Mouse (Mus musculus) midbrain, embryonic 11.5 days (tissue): ENCODE results near the gene St8sia1. TPM values are rescaled to one million over a fixed set of nuclear protein-coding genes. Genes with fewer than 3 reads are reported as not detected.

Experiments
- ATAC-seq: fragments of 200-750 bp; cut with Nextera tagmentation; 2 replicates; pipeline ENCODE4 v1.8.0; 2017; ENCODE audit warnings: moderate TSS enrichment, moderate library complexity; ENCODE audit not compliant: low FRiP score
- DNase-seq: peaks from one replicate; pipeline ENCODE4 v3.0.0; 2015; ENCODE audit warnings: low spot score; ENCODE audit errors: missing footprints
- H3K27ac ChIP-seq: fragments of 300-500 bp; sonication (generic); 2 replicates; pipeline ENCODE4 v1.5.1; 2014; ENCODE audit warnings: low read depth, low read length
- H3K27me3 ChIP-seq: fragments of 300-500 bp; sonication (generic); 2 replicates; pipeline ENCODE4 v1.6.1; 2014; ENCODE audit warnings: mild to moderate bottlenecking, low read length, moderate library complexity, mixed read lengths; ENCODE audit not compliant: control insufficient read depth, insufficient read depth
- H3K36me3 ChIP-seq: fragments of 300-500 bp; sonication (generic); 2 replicates; pipeline ENCODE4 v1.6.1; 2014; ENCODE audit warnings: mild to moderate bottlenecking, low read length, moderate library complexity, mixed read lengths; ENCODE audit not compliant: control insufficient read depth, insufficient read depth
- H3K4me1 ChIP-seq: fragments of 300-500 bp; sonication (generic); 2 replicates; pipeline ENCODE4 v1.6.1; 2014; ENCODE audit warnings: low read length; ENCODE audit not compliant: control insufficient read depth, insufficient read depth
- H3K4me2 ChIP-seq: fragments of 300-500 bp; sonication (generic); 2 replicates; pipeline ENCODE4 v1.6.1; 2014; ENCODE audit warnings: mild to moderate bottlenecking, moderate library complexity
- H3K4me3 ChIP-seq: fragments of 300-500 bp; sonication (generic); 2 replicates; pipeline ENCODE4 v1.5.1; 2014; ENCODE audit warnings: low read depth, low read length
- H3K9ac ChIP-seq: fragments of 300-500 bp; sonication (generic); 2 replicates; pipeline ENCODE4 v1.6.1; 2014; ENCODE audit warnings: low read length
- H3K9me3 ChIP-seq: fragments of 300-500 bp; sonication (generic); 2 replicates; pipeline ENCODE4 v1.6.1; 2016; ENCODE audit warnings: low read length; ENCODE audit not compliant: control insufficient read depth
- WGBS: fragments of 180-500 bp; shearing (Covaris S2); extraction: QIAGEN DNeasy Blood & Tissue Kit; methylation state at CpG from one replicate; pipeline ENCODE4 v1.1.7; 2014; 5-methylcytosine and 5-hydroxymethylcytosine counted together
- polyA plus RNA-seq: library from polyadenylated mRNA; unstranded; fragments of >200 nt; fragmentation: Nextera tagmentation; extraction: Ambion mirVana; gene quantifications from 2 replicates; pipeline ENCODE4 v1.2.1, GENCODE M21; 2014

Gene St8sia1
- polyA plus RNA-seq, 1 experiment from 2014 or later: 3.8 TPM

GRCm38 (mm10) chr6:142951564-142952308, 12.5 kb downstream of the St8sia1 start:
- no peak for ATAC-seq
- 89% methylated on average over 7 of the region's 7 CpGs for WGBS
- H3K4me1 ChIP-seq: no peaks in the 10 kb centered on the region
- no peak overlapping the region for H3K4me2 ChIP-seq
- DNase-seq: no peak
- H3K27ac ChIP-seq: no peak overlapping the region
- no peak overlapping the region for H3K4me3 ChIP-seq
- H3K27me3 ChIP-seq: no peaks in the 10 kb centered on the region
- H3K9ac ChIP-seq: no peak overlapping the region
- H3K36me3 ChIP-seq: no peaks in the 10 kb centered on the region
- H3K9me3 ChIP-seq: no peaks in the 10 kb centered on the region

GRCm38 (mm10) chr6:142950354-142950753, 13.9 kb downstream of the St8sia1 start:
- Histone ChIP-seq H3K9me3 (no peaks in the 10 kb centered on the region), H3K4me2 (no peak overlapping the region), H3K36me3 (no peaks in the 10 kb centered on the region), H3K4me1 (no peaks in the 10 kb centered on the region), H3K27ac (no peak overlapping the region), H3K9ac (no peak overlapping the region), H3K27me3 (no peaks in the 10 kb centered on the region), H3K4me3 (no peak overlapping the region)
- peak; percentile 80 for DNase-seq
- no peak for ATAC-seq
- 84% methylated on average over 11 of the region's 11 CpGs for WGBS

GRCm38 (mm10) chr6:142948955-142949357, 15.3 kb downstream of the St8sia1 start:
- ATAC-seq (no peak; the same call in 1 of the 2 replicates), DNase-seq (peak; percentile 47)
- Histone ChIP-seq H3K36me3 (no peaks in the 10 kb centered on the region), H3K9me3 (no peaks in the 10 kb centered on the region), H3K4me3 (no peak overlapping the region), H3K9ac (no peak overlapping the region), H3K27ac (no peak overlapping the region), H3K27me3 (no peaks in the 10 kb centered on the region), H3K4me2 (no peak overlapping the region), H3K4me1 (no peaks in the 10 kb centered on the region)
- WGBS: 84% methylated on average over 5 of the region's 5 CpGs

DNA sequence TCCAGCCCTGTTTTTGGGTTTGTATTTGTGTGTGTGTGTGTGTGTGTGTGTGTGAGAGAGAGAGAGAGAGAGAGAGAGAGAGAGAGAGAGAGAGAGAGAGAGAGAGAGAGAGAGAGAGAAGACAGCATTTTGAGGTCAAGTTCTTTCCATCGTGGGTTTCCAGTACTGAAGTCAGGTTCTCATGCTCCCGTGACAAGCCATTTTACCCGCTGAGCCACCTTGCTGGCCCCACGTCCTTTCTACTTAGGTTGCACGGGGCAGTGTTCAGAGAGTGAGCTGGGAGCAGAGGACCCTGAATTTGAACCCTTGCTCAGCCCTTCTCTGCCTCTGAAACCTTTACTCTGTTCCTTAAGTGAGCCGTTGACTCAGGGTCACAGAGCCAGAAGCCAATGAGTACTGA, 17.2 kb downstream of the St8sia1 start:
- H3K4me3 ChIP-seq: no peak overlapping the region
- no peaks in the 10 kb centered on the region for H3K4me1 ChIP-seq
- H3K4me2 ChIP-seq: no peak overlapping the region
- H3K27me3 ChIP-seq: no peaks in the 10 kb centered on the region
- H3K27ac ChIP-seq: no peak overlapping the region
- 88% methylated on average over 6 of the region's 6 CpGs for WGBS
- ATAC-seq (no peak), DNase-seq (no peak)
- H3K36me3 ChIP-seq: no peaks in the 10 kb centered on the region
- H3K9me3 ChIP-seq: no peaks in the 10 kb centered on the region
- no peak overlapping the region for H3K9ac ChIP-seq

DNA sequence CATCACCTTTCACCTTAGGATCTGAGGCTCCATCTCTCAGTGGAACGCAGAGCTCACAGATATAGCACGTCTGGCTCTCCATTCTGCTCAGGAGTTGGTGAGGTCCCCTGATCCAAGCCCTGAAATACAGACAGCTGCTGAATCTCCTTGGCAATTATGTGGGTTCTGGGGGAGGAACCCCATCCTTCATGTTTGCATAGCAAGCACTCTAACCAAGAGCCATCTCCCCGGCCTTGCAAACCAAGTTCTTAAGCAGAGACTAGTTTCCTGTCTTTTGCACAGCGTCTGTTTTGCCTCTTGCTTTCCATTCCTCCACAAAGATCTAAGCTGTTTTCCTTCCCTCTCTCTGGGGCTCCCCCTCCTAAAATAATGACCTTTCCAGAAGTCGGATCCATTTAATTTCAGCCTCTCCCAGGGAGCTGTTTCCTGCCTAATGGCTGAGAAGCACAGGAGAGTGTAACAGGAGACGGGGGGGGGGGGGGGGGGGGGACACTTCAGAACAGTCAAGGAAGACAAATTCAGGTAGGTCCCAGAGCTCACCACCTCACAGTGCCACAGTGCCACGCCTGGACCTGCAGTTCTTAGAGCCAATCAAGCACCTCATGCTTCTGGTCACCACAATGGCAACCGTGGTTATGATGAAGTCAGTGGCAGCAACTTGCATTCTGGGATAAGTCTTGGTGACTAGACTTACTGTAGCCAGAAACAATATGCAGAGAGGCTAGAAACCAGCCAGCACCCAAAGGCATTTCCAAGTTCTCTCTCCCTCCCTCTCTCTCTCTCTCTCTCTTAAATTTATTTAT, 18.0 kb downstream of the St8sia1 start:
- Histone ChIP-seq H3K9ac (no peak overlapping the region), H3K4me2 (no peak overlapping the region), H3K9me3 (no peaks in the 10 kb centered on the region), H3K27ac (no peak overlapping the region), H3K4me1 (no peaks in the 10 kb centered on the region), H3K36me3 (no peaks in the 10 kb centered on the region), H3K27me3 (no peaks in the 10 kb centered on the region), H3K4me3 (no peak overlapping the region)
- WGBS: 79% methylated on average over 7 of the region's 8 CpGs
- ATAC-seq (no peak), DNase-seq (peak; percentile 82)

- Histone ChIP-seq H3K9me3 (no peaks in the 10 kb centered on the region), H3K27ac (no peak overlapping the region), H3K36me3 (no peaks in the 10 kb centered on the region), H3K9ac (no peak overlapping the region), H3K4me1 (no peaks in the 10 kb centered on the region), H3K27me3 (no peaks in the 10 kb centered on the region), H3K4me2 (no peak overlapping the region), H3K4me3 (no peak overlapping the region)
- ATAC-seq (no peak), DNase-seq (peak; percentile 72)
- 94% methylated on average over 2 of the region's 2 CpGs for WGBS
Measured at GRCm38 (mm10) chr6:142945461-142945860, 18.8 kb downstream of the St8sia1 start.

DNA sequence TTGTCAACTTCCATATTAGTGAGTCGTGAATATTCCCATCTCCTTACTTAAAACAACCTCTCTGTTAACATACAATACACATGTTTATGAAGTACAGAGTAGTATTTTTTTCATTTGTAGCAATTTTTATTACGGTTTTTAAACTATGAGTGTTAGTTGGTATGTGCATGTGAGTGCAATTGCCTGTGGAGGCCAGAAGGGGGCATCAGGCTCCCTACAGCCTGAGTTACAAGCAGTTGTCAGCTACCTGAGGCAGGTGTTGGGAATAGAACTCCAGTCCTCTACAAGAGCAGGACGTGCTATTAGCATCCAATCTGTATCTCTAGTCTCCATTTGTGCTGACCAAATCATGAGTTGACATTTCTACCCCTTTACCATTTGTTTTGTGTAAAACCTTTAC, 19.8 kb downstream of the St8sia1 start:
- H3K9me3 ChIP-seq: no peaks in the 10 kb centered on the region
- WGBS: 88% methylated on average over 3 of the region's 3 CpGs
- H3K4me3 ChIP-seq: no peak overlapping the region
- H3K9ac ChIP-seq: no peak overlapping the region
- H3K27ac ChIP-seq: no peak overlapping the region
- no peak overlapping the region for H3K4me2 ChIP-seq
- ATAC-seq (no peak), DNase-seq (no peak)
- no peaks in the 10 kb centered on the region for H3K27me3 ChIP-seq
- no peaks in the 10 kb centered on the region for H3K4me1 ChIP-seq
- H3K36me3 ChIP-seq: no peaks in the 10 kb centered on the region

DNA sequence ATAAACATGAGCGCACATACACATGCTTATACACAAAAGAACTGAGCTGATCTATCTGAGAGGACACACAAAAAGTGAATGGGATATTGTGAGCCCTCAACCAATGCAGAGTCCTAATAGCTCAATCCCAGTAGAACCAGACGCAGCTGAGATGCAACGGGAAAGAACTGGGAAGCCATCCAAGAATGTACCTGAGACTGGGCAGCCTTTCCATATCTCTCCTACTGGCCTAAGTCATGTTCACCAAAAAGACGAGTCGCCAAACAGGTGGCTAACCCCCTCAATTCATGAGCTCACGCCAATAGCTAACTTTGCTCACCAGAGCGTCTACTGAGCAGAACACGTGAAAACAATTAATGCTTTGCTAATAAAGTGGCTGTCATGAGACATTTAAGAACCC, 20.8 kb downstream of the St8sia1 start:
- Histone ChIP-seq H3K36me3 (no peaks in the 10 kb centered on the region), H3K27me3 (no peaks in the 10 kb centered on the region), H3K4me2 (no peak overlapping the region), H3K9ac (no peak overlapping the region), H3K9me3 (no peaks in the 10 kb centered on the region), H3K4me1 (no peaks in the 10 kb centered on the region), H3K4me3 (no peak overlapping the region), H3K27ac (no peak overlapping the region)
- no peak for ATAC-seq
- 92% methylated on average over 8 of the region's 8 CpGs for WGBS
- no peak for DNase-seq

- H3K4me1 ChIP-seq: no peaks in the 10 kb centered on the region
- no peak overlapping the region for H3K4me3 ChIP-seq
- no peak for DNase-seq
- 87% methylated on average over 11 of the region's 11 CpGs for WGBS
- H3K36me3 ChIP-seq: no peaks in the 10 kb centered on the region
- H3K4me2 ChIP-seq: no peak overlapping the region
- H3K27ac ChIP-seq: no peak overlapping the region
- no peak overlapping the region for H3K9ac ChIP-seq
- no peak for ATAC-seq
- no peaks in the 10 kb centered on the region for H3K9me3 ChIP-seq
- H3K27me3 ChIP-seq: no peaks in the 10 kb centered on the region
Measured at GRCm38 (mm10) chr6:142941596-142942381, 22.5 kb downstream of the St8sia1 start.
